In the genomic region with DNA sequence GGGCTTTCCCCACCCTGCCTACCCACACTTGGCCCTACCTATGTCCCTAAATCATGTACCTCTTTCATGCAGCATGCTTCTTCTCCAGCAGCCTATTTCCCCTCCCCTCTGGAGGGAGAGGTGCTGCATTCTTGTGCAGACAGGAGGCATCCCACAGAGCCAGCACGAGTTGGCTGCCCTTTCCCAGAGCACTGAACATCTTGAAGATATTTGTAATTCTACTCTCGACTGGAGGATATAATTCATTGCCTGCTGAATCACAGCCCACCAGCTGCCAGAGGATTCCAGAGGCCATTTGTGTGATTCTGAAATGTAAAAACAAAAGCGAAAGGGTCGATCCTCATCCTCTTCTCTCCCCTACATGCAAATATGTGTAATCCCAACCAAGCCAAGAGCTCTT, we compare ENCODE assay signal across 8 mouse cellular contexts.
DNase-seq lines count a peak whose midpoint lies in the region; TF ChIP-seq lines count a peak whose summit lies in the region.
"Had no signal": no experiment of that assay in that cellular context is flagged by ENCODE, and none has a peak within 500 bp of the region (broad histone marks: within the 10 kb centered on the region; RNA-seq: fewer than 3 reads in every experiment).

No protein-coding gene starts in this region.

- 48% methylated on average over 4 of the region's 4 CpGs for WGBS in lung, adult 2 months
- WGBS in midbrain, embryonic 10.5 days = 51% methylated on average over 4 of the region's 4 CpGs

- TF ChIP-seq POLR2A in lung, adult 2 months (IDR thresholded peaks at IDR 0.05; ENCODE audit: borderline replicate concordance, extremely low read depth, low read depth, low read length) = no peak

- no peak overlapping the region for H3K4me3 ChIP-seq in lung, adult 2 months (replicated peaks; ENCODE audit: extremely low read depth, low read depth, low read length)
- no peak overlapping the region for H3K4me3 ChIP-seq in midbrain, embryonic 10.5 days
- H3K4me3 ChIP-seq: liver, embryonic 13.5 days had no signal

- intact Hi-C loops in gastrocnemius, postnatal 14 days (cut with DNase I; ENCODE audit: low total_unique reads) = no loop called here

- H3K27ac ChIP-seq in midbrain, embryonic 10.5 days (replicated peaks) = no peak overlapping the region
- H3K27ac ChIP-seq: liver, embryonic 13.5 days had no signal

- H3K4me1 ChIP-seq in lung, adult 2 months (ENCODE audit: control insufficient read depth, insufficient read depth, low read length) = no peaks in the 10 kb centered on the region
- no peaks in the 10 kb centered on the region for H3K4me1 ChIP-seq in midbrain, embryonic 10.5 days
- H3K4me1 ChIP-seq: liver, embryonic 13.5 days had no signal

- H3K27me3 ChIP-seq in midbrain, embryonic 10.5 days (ENCODE audit: low read depth, poor library complexity, severe bottlenecking) = no peaks in the 10 kb centered on the region
- H3K27me3 ChIP-seq: liver, embryonic 13.5 days had no signal

- H3K9me3 ChIP-seq in midbrain, embryonic 10.5 days (replicated peaks) = no peaks in the 10 kb centered on the region
- H3K9me3 ChIP-seq: liver, embryonic 13.5 days had no signal

- peak; percentile 23 to 26 for DNase-seq in lung, adult 18-20 months
- no peak for DNase-seq in lung, adult 2 months
- peak; percentile 61 for DNase-seq in embryo, embryonic 10.5 days (ENCODE audit: low spot score)
- peak; percentile 74 for DNase-seq in gastrocnemius, postnatal 14 days
- DNase-seq in lung, postnatal 36 days = peak; percentile 35
- DNase-seq in natural killer cell, adult 2 months (ENCODE audit: low spot score in 2 of 2) = no peak
- no peak for DNase-seq in midbrain, embryonic 10.5 days (ENCODE audit: low spot score)
- DNase-seq: liver, embryonic 13.5 days had no signal

- no peak for TF ChIP-seq CTCF in lung, adult 2 months (IDR thresholded peaks at IDR 0.05; ENCODE audit: insufficient read depth, low read length)

- H3K36me3 ChIP-seq in midbrain, embryonic 10.5 days = no peaks in the 10 kb centered on the region
- H3K36me3 ChIP-seq: liver, embryonic 13.5 days had no signal

Comparison
In these comparisons a context has a peak if more than half of its experiments do, and no peak if none do; other contexts are left out.
1. DNase-seq: peak in lung, adult 18-20 months (2 of 2), embryo, embryonic 10.5 days (single experiment), gastrocnemius, postnatal 14 days (single experiment) and lung, postnatal 36 days (single experiment); none in lung, adult 2 months (single experiment), natural killer cell, adult 2 months (0 of 2) and midbrain, embryonic 10.5 days (single experiment).